Mouse (Mus musculus) right cerebral cortex, postnatal 10 days (tissue): ENCODE measurements around the gene Akap2.

Experiments used
- DNase-seq, 2 experiments: peaks; one replicate each; pipeline ENCODE4 v3.0.0; 2021; ENCODE audit warnings: low spot score in 2 of 2

Gene Akap2

GRCm38 (mm10) chr4:57913021-57913420 is 195.6 kb downstream of the Akap2 start:
- DNase-seq, result no peak

- DNase-seq, result no peak
Observed at GRCm38 (mm10) chr4:57914193-57915190, 197.0 kb downstream of the Akap2 start.

- DNase-seq, result peak; percentile 55 to 70
Observed at GRCm38 (mm10) chr4:57915216-57915965, 197.9 kb downstream of the Akap2 start.

- DNase-seq, result no peak
Observed at GRCm38 (mm10) chr4:57916201-57916661, 198.8 kb downstream of the Akap2 start, which contains the start of gene D630039A03Rik. TSS of gene D630039A03Rik (minus strand) at chr4:57916297.

- no peak for DNase-seq
Observed at GRCm38 (mm10) chr4:57916711-57917110, 199.3 kb downstream of the Akap2 start.

- no peak for DNase-seq
Observed at GRCm38 (mm10) chr4:57919494-57920423, 202.3 kb downstream of the Akap2 start.

- DNase-seq, result no peak
Observed at GRCm38 (mm10) chr4:57920522-57920921, 203.1 kb downstream of the Akap2 start.

GRCm38 (mm10) chr4:57922171-57922570 is 204.7 kb downstream of the Akap2 start:
- DNase-seq, result no peak

GRCm38 (mm10) chr4:57924556-57925071 is 207.2 kb downstream of the Akap2 start:
- DNase-seq, result no peak

GRCm38 (mm10) chr4:57927464-57928205 is 210.2 kb downstream of the Akap2 start:
- no peak for DNase-seq

- DNase-seq, result no peak
Observed at GRCm38 (mm10) chr4:57930559-57931170, 213.2 kb downstream of the Akap2 start.

GRCm38 (mm10) chr4:57934181-57934580 is 216.7 kb downstream of the Akap2 start:
- DNase-seq, result no peak

- DNase-seq, result no peak
Observed at GRCm38 (mm10) chr4:57937292-57937691, 219.8 kb downstream of the Akap2 start.

- no peak for DNase-seq
Observed at GRCm38 (mm10) chr4:57940631-57941030, 223.2 kb downstream of the Akap2 start.

- DNase-seq, result no peak
Observed at GRCm38 (mm10) chr4:57942892-57943291, 225.4 kb downstream of the Akap2 start.
